Mouse (Mus musculus) regulatory T cell (primary cell): ENCODE results near the gene Tet2.

Experiments
- in situ Hi-C: fragments of 300-600 bp; cut with MboI, MseI; formaldehyde crosslinking; loops from one replicate; pipeline ENCODE4 v1.15.1; 2025; ENCODE audit warnings: high pct_unique_total_duplicates

The Tet2 gene

DNA sequence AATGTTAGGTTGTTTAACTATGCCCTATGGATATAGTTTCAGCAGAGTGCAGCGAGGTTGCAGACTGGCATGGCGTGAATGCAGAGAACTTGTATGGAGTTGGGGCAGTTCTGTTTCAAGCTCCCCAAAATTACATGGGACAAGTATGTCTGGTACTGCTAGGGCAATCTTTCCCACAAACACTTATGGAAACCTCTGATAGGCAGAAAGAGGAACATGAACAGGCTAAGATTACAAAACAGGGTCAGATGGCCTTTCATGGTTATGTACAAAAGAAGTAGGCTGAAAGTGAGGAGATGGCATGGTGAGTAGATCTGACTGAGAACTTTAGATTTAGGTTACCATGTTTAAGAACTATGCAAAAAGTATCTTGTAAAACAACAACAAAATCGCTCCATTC, 81.7 kb downstream of the Tet2 start:
- in situ Hi-C loops = no loop called here

DNA sequence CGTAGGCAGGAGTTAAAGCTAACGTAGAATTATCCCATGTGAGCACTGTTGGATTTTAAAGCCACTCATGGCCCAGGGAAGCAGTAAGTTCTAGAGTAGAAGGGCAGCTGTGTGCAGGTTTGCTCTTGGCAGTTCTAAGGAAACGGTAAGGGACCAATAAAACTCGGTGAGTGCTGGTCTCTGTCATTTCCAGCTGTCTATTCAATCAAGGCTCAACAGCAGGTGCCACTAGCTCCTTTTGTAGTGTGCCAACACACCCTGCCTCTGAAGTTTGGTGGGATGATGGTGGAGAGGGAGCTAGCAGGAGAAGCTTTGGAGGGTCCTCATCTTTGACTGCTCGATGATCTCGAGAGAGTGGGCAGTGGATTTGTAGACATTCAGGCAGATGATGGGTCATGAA, 82.5 kb downstream of the Tet2 start:
- in situ Hi-C loops = no loop called here

DNA sequence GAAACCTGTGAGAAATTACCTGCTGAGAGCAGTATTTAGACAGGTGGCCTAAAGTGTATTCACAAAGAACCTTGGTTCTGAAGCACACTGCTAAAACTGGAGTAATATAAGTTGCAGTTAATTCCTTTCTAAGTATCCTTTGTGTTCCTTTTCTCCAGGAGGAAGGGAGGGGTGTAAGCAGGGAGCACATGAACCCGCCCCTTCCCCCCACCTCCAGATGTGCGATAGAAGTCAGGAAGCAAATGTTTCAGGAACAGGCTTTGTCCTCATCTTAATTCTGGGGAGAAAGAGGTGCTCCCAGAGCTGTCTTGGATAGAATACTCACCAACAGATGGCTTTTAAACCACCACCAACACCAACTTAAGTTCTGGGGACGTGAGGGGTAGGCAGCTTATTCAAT, 82.9 kb downstream of the Tet2 start:
- in situ Hi-C loops = no loop called here

DNA sequence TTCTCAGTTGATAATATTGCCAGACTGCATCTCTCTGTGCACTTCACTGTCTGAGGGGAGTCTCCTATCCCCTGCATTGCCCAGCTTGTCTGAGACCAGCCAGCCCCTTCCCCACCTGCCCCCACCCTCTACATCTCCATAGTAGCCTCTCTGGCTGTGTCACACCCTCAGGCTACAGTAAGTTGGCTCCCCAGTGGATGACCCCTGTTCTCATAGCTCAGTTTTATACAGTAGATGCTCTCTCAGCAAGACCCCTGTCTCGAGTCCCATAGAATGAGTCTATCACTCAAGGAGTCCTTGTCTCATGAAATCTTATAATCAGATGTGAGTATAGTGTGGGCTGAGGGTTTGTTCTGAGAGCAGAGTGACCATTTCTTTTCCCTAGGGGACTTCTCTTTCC, 85.8 kb downstream of the Tet2 start:
- in situ Hi-C loops = no loop called here

DNA sequence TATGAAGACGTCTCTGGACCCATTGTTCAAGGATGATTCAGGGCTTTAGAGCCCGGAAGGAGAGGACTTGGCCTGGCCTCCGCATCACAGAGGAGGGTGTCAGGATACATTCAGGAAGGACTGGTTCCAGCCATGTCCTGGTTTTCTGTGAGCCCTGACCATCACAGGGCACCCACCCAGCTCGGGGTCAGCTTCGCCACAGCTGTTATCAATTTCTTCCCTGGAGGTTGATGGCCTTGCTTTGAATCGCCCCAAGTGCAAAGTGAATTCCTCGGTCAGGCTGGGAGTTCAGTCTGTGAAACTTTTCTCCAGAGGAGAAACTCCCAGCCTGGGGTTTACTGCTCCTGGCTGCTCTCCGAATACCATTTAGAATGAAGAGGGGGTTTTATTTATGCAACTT, 91.0 kb downstream of the Tet2 start:
- in situ Hi-C loops = no loop called here

DNA sequence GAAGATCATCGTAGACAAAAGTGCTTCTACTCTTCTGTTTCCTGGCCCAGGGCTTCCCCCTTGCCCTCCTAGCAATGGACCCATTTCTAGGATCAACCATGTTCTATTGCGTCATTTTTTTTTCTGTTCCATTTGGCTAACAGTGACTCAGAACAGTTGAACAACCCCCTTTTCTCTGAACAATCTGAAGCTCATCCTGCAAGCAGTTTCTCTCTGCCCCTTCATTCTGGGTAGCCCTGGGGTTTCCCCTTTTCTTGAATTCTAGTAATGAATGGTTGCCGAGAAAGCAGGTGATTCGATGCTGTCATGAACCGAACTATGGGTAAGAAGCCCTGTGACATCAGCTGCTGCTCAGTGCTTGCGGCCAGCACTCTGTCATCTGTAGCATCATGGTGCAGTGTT, 108.0 kb downstream of the Tet2 start:
- in situ Hi-C loops = loop anchor here (5.0 kb wide), 2 partner anchors 85 to 100 kb away; no protein-coding TSS in a partner anchor

DNA sequence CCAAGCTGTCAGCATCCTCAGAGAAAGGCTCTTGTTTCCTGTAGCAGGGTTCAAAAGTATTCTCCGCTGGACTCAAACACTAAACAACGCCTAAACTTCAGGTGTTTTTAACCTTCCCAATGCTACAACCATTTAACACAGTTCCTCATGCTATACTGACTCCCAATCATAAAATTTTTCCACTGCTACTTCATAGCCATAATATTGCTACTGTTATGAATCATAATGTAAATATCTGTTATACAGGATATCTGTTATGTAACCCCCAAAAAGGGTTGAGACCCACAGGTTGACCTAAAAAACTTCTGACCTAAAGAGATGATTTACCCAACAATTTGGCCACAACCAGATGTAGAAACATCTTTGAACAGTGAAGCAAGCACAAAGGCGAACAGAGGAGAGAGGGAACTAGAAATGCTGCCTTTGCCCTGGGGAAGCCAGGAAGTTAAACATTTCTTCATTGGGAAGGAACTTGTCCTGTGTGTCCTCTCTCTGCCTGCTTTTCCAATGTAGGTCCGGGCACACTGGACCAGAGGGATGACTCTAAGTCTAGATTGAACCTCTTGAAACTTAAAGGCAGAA, 108.6 kb downstream of the Tet2 start:
- in situ Hi-C loops = loop anchor here (5.0 kb wide), 2 partner anchors 86 to 99 kb away; no protein-coding TSS in a partner anchor

DNA sequence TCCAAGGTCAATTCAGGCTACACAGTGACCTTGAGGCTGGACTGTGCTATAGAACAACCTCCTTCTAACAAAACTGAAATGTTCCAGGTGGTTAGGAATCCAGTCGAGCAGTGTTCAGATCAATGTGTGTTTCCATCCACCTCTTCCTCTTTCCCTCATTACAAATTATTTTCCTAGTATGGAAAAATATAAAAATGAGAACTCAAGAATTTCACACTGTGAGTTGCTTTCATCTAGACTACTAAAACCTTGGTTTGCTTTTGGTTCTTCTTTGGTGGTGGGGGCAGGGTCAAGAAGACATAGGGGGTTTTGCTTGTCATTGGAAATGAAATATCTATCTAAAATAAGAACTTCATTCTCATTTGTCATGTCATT, 109.2 kb downstream of the Tet2 start:
- in situ Hi-C loops = loop anchor here (5.0 kb wide), 2 partner anchors 87 to 98 kb away; no protein-coding TSS in a partner anchor

DNA sequence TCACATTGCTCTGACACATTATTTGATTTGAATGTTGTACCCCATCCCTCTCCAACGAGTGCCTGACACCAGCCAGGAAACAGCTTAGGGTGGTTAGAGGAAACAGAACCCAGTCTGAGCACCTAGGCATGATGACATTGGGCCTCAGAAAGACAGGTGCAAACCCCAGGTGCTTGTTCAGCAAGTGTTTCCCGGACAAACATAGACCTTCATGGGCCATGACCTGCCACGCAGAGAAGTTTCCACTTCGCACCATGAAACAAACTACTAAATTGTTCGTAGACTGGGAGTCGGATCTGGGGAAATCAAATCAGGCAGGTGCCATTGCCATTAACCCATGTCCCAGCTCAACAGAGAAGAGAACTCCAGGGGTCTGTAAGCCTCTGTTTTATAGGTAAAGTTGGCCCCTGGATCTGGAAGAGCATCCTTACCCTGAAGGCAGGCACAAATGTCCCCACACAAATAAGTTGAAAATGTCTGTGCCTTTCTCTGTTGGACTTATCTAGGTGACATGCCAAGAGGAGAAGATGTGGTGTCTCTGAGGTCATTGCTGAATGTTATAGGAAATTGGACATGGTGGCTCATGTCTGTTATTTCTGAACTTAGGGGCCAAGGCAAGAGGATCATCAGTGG, 109.7 kb downstream of the Tet2 start:
- in situ Hi-C loops = loop anchor here (5.0 kb wide), 2 partner anchors 87 to 98 kb away; no protein-coding TSS in a partner anchor

DNA sequence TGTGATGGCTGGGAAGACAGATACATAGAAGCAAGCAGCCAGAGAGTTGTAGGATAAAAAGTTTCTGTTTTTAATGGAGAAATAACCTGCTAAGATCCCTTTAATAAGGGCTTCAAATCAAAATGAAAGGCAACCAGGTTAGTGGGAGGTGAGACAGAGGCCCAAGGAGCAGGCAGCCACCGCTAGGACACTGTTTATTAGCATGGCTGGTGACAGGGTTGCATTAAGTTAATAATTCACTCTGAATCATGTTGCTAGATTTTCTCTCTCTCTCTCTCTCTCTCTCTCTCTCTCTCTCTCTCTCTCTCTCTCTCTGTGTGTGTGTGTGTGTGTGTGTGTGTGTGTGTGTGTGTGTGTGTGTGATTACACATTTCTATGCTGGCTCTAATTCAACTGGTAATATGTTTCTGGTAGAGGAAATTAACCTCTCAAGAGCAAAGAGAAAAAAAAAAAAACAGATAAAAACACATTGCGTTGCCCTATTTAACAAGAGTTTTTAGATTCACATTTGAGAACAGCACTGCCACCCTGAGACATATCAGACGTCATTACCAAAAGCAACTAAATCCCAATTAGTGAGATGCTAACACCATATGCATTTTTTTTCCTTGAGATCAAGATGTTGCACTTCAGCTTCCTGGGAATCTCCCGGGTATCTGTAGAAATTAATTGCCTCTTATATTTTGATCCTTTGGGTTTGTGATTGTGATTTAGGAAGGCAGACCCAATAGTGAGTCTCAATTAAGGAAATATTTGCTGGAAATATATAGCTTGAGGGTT, 115.4 kb downstream of the Tet2 start:
- in situ Hi-C loops = no loop called here

DNA sequence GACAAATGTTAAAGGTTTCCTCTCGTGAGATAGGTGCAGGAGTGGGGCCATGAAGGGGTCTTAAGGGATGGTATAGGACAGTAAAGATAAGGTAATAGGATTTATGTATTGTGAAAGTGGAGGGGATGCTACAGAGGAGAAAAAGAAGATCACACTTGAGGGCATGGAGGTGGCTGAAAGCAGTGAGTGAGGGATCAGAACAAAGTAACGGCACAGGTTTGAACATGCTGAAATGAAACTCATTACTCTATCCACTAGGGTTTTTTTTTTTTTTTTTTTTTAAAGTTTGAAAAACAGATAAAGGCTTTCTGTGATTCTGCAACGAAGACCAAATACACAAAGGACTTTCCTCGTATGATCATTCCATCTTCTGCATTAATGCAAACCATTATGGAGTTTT, 116.9 kb downstream of the Tet2 start:
- in situ Hi-C loops = no loop called here

DNA sequence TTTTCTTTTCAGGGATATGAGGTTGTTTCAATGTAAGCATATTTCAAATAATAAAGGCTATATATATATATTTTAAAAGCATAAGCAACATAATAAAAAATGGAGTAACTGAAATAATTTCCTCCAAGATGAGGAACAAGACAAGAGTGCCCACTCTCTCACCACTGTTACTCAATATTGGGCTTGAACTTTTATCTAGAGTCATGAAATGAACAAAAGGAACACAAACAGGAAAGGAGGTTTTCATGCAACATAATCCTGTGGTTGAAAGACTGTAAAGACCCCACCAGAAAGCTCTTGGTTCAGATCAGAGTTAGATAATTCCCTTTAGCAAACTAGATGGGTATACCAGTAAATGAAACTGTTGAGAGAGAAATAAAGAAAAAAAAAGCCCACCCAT, 121.9 kb downstream of the Tet2 start:
- in situ Hi-C loops = no loop called here

DNA sequence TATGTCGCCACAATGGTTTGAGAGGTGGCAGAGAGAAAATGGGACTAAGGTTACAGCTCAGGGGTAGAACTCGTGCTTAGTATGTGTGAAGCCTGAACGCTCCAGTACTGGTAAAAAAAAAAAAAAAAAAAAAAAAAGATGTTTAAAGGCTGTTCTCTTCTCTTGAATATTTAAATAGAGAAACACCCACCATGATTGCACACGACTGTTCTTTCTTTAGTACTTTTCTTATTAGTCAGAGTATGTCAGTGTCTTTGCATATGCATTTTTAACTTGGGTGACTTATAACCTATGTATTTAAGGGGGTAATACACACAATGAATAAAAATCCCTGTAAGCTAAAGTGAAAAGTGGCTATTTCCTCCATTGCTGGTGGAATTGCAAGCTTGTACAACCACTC, 130.2 kb downstream of the Tet2 start:
- in situ Hi-C loops = no loop called here
